Mouse (Mus musculus) midbrain, embryonic 16.5 days (tissue): ENCODE results near the gene Upk1b. TPM values are rescaled to one million over a fixed set of nuclear protein-coding genes. Genes with fewer than 3 reads are reported as not detected.
"Not testable (repeated sequence)": the region's sequence is repeated elsewhere in the genome, so short reads cannot be mapped to it uniquely, and the experiment has no call there.

Experiments
- ATAC-seq: fragments of 200-750 bp; cut with Nextera tagmentation; 2 replicates; pipeline ENCODE4 v1.8.0; 2017; ENCODE audit warnings: moderate TSS enrichment
- H3K27ac ChIP-seq: fragments of 300-500 bp; sonication (generic); 2 replicates; pipeline ENCODE4 v1.5.1; 2014; ENCODE audit warnings: mild to moderate bottlenecking, low read length, mixed read lengths
- H3K27me3 ChIP-seq: fragments of 300-500 bp; sonication (generic); 2 replicates; pipeline ENCODE4 v1.6.1; 2014; ENCODE audit warnings: low read depth, low read length, mixed read lengths; ENCODE audit not compliant: control insufficient read depth, insufficient read depth
- H3K36me3 ChIP-seq: fragments of 300-500 bp; sonication (generic); 2 replicates; pipeline ENCODE4 v1.6.1; 2014; ENCODE audit warnings: mild to moderate bottlenecking, low read length, moderate library complexity, mixed read lengths; ENCODE audit not compliant: control insufficient read depth, insufficient read depth
- H3K4me1 ChIP-seq: fragments of 300-500 bp; sonication (generic); 2 replicates; pipeline ENCODE4 v1.6.1; 2014; ENCODE audit warnings: mild to moderate bottlenecking, low read length, mixed read lengths; ENCODE audit not compliant: control insufficient read depth, insufficient read depth
- H3K4me2 ChIP-seq: fragments of 300-500 bp; sonication (generic); 2 replicates; pipeline ENCODE4 v1.6.1; 2014; ENCODE audit warnings: mild to moderate bottlenecking, low read length, mixed read lengths
- H3K4me3 ChIP-seq: fragments of 300-500 bp; sonication (generic); 2 replicates; pipeline ENCODE4 v1.5.1; 2014; ENCODE audit warnings: low read depth, mild to moderate bottlenecking, low read length, moderate library complexity, mixed read lengths
- H3K9ac ChIP-seq: fragments of 300-500 bp; sonication (generic); 2 replicates; pipeline ENCODE4 v1.6.1; 2014; ENCODE audit warnings: low read depth, low read length, mixed read lengths
- H3K9me3 ChIP-seq: fragments of 300-500 bp; sonication (generic); replicated peaks from 2 replicates; pipeline ENCODE4 v1.6.1; 2014; ENCODE audit warnings: mild to moderate bottlenecking, low read length, mixed read lengths; ENCODE audit not compliant: control insufficient read depth, poor library complexity, severe bottlenecking
- WGBS: fragments of 180-500 bp; shearing (Covaris S2); extraction: QIAGEN DNeasy Blood & Tissue Kit; methylation state at CpG from one replicate; pipeline ENCODE4 v1.1.7; 2014; 5-methylcytosine and 5-hydroxymethylcytosine counted together
- polyA plus RNA-seq: library from polyadenylated mRNA; unstranded; fragments of >200 nt; fragmentation: Nextera tagmentation; extraction: Ambion mirVana; gene quantifications from 2 replicates; pipeline ENCODE4 v1.2.1, GENCODE M21; 2015

Gene Upk1b
- 0.13 and 0.17 TPM in 2 replicates for polyA plus RNA-seq

DNA sequence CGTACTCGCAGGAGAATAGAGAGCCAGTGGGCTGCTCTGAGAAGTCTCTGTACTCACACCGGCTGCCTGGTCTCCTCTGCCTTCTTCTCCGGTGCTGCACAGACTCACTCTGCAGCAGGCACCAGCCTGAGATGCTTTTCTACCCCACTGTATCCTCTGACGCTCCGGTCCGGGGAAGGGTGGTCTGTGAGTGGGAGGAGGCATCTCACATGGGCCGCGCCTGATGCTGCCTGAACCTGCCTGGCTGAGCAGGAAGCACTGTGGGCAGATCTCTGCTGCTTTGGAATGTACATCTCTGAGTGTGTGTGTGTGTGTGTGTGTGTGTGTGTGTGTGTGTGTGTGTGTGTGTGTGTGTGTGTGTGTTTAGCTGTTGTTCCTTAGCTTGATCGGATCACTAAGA is at the start of gene Upk1b:
Gene Upk1b, minus strand, starts transcription at position 238 of the 400 bp plus-strand sequence.
- no peaks in the 10 kb centered on the region for H3K36me3 ChIP-seq
- H3K27me3 ChIP-seq = no peaks in the 10 kb centered on the region
- H3K4me1 ChIP-seq = no peaks in the 10 kb centered on the region
- H3K4me2 ChIP-seq = no peak within 1 kb of the TSS
- no peak within 1 kb of the TSS for H3K27ac ChIP-seq
- ATAC-seq = no peak
- H3K4me3 ChIP-seq = no peak within 1 kb of the TSS
- 51% methylated on average over 10 of the region's 10 CpGs for WGBS
- H3K9ac ChIP-seq = no peak within 1 kb of the TSS
- H3K9me3 ChIP-seq = no peaks in the 10 kb centered on the region

DNA sequence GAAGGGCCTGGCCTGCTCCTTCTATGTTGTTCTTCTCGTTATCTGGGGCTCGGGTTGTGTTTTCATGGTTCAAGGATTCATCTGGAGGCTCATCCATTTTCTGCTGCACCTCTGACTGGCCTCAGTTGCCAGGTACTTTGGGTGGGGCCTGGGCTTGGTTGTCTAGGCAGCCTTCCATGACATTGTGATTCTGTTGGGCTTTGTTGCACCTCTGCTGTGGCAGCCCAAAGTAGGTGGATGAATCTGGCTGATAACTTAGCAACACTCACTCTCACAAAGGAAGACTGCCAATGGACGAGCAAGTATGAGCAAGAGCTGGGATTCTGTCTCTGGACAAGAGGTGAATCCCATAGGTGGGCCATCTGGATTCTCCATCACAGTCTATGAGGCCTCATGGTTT is 28.5 kb upstream of the Upk1b start, which contains the start of gene 4930435E12Rik:
Gene 4930435E12Rik, minus strand, starts transcription at position 101 of the 400 bp plus-strand sequence.
- Histone ChIP-seq H3K27me3 (no peaks in the 10 kb centered on the region), H3K9me3 (no peaks in the 10 kb centered on the region), H3K4me2 (no peak within 1 kb of the TSS), H3K27ac (no peak within 1 kb of the TSS), H3K9ac (no peak within 1 kb of the TSS), H3K36me3 (no peaks in the 10 kb centered on the region), H3K4me1 (no peaks in the 10 kb centered on the region), H3K4me3 (no peak within 1 kb of the TSS)
- ATAC-seq = no peak
- WGBS = 91% methylated on average over 3 of the region's 3 CpGs

- WGBS = 28% methylated on average over 8 of the region's 8 CpGs
- H3K27ac ChIP-seq = no peak overlapping the region
- no peak for ATAC-seq
- H3K4me2 ChIP-seq = no peak overlapping the region
- no peaks in the 10 kb centered on the region for H3K27me3 ChIP-seq
- no peak overlapping the region for H3K4me3 ChIP-seq
- H3K36me3 ChIP-seq = no peaks in the 10 kb centered on the region
- H3K4me1 ChIP-seq = peaks cover 5% of the 10 kb centered on the region
- no peak overlapping the region for H3K9ac ChIP-seq
- no peaks in the 10 kb centered on the region for H3K9me3 ChIP-seq
These were observed 12.4 kb upstream of the Upk1b start for GRCm38 (mm10) chr16:38812521-38812920.

DNA sequence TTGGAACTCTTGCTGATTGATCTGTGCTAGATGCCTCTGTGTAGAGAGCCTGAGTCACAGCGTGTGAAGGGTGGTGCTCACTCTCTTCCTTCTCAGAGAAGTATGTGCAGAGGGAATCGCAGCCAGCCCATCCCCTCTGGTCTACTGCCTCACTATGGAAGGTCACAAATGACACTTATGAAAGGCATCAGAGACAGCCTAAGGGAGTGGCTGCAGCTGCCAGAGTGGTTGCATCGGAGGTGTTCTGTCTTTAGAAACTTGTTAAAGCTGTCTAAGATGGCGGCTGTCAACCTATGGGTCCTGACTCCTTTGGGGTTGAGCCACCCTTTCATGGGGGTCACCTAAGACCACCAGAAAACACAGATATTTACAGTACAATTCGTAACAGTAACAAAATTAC is 10.1 kb upstream of the Upk1b start:
- Histone ChIP-seq H3K36me3 (no peaks in the 10 kb centered on the region), H3K27ac (no peak overlapping the region), H3K9ac (no peak overlapping the region), H3K27me3 (no peaks in the 10 kb centered on the region), H3K9me3 (no peaks in the 10 kb centered on the region), H3K4me1 (no peaks in the 10 kb centered on the region), H3K4me3 (no peak overlapping the region), H3K4me2 (no peak overlapping the region)
- ATAC-seq = no peak
- WGBS = 90% methylated on average over 5 of the region's 5 CpGs

GRCm38 (mm10) chr16:38807796-38808195 is 7.7 kb upstream of the Upk1b start:
- not testable (repeated sequence) for H3K36me3 ChIP-seq, H3K27me3 ChIP-seq, H3K27ac ChIP-seq, H3K4me3 ChIP-seq, H3K4me2 ChIP-seq, ATAC-seq, H3K4me1 ChIP-seq, H3K9me3 ChIP-seq, H3K9ac ChIP-seq
- WGBS = 87% methylated on average over 5 of the region's 5 CpGs

GRCm38 (mm10) chr16:38798957-38799450 is 1.1 kb downstream of the Upk1b start:
- H3K9ac ChIP-seq = no peak overlapping the region
- ATAC-seq = no peak
- 80% methylated on average over 3 of the region's 3 CpGs for WGBS
- no peaks in the 10 kb centered on the region for H3K36me3 ChIP-seq
- no peaks in the 10 kb centered on the region for H3K4me1 ChIP-seq
- H3K9me3 ChIP-seq = no peaks in the 10 kb centered on the region
- H3K27me3 ChIP-seq = no peaks in the 10 kb centered on the region
- H3K4me2 ChIP-seq = no peak overlapping the region
- no peak overlapping the region for H3K4me3 ChIP-seq
- H3K27ac ChIP-seq = no peak overlapping the region

DNA sequence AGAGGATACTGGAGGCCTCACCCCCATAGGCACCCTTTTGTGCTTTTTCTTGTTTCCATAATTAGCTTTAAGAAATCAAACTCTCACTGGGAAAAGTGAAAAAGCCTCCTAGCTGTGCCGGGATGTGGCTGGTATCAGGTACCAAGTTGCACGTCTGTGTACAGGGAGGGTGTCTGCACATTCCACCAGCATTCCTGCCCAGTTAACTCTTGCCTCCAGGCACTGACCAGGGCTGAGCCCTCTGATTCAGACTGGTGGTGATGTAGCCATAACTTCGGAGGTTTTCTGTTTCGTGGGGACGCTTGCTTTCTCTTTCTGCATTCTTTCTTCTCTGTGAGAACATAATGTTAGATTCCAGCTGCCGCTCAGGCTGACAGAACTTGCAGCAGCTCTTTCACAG is 7.0 kb downstream of the Upk1b start:
- ATAC-seq = no peak
- H3K4me3 ChIP-seq = no peak overlapping the region
- WGBS = 78% methylated on average over 6 of the region's 6 CpGs
- H3K9me3 ChIP-seq = no peaks in the 10 kb centered on the region
- H3K36me3 ChIP-seq = no peaks in the 10 kb centered on the region
- H3K9ac ChIP-seq = no peak overlapping the region
- H3K4me1 ChIP-seq = no peaks in the 10 kb centered on the region
- H3K27ac ChIP-seq = no peak overlapping the region
- H3K27me3 ChIP-seq = no peaks in the 10 kb centered on the region
- H3K4me2 ChIP-seq = no peak overlapping the region

DNA sequence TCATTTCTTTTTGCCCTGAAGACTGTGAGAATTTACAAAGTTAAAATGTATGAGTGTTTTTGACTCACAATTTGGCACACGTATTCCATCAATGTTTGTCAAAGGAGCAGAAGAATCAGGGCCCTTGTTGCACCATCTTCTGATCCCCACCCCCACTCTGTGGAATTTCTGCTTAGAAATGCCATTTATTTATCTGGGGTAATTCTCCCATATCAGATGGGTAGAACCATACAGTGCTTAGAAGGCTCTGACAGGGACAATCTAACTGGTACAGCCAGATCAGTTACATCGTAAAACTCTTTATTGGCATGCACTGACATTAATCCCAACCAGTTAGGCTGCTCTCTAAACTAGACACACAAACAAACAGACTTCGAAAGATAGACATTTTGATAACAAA is 10.2 kb downstream of the Upk1b start:
- Histone ChIP-seq H3K36me3 (no peaks in the 10 kb centered on the region), H3K4me2 (no peak overlapping the region), H3K4me3 (no peak overlapping the region), H3K9me3 (no peaks in the 10 kb centered on the region), H3K9ac (no peak overlapping the region), H3K27me3 (no peaks in the 10 kb centered on the region), H3K27ac (no peak overlapping the region), H3K4me1 (no peaks in the 10 kb centered on the region)
- no peak for ATAC-seq
- 88% methylated on average over 3 of the region's 3 CpGs for WGBS

DNA sequence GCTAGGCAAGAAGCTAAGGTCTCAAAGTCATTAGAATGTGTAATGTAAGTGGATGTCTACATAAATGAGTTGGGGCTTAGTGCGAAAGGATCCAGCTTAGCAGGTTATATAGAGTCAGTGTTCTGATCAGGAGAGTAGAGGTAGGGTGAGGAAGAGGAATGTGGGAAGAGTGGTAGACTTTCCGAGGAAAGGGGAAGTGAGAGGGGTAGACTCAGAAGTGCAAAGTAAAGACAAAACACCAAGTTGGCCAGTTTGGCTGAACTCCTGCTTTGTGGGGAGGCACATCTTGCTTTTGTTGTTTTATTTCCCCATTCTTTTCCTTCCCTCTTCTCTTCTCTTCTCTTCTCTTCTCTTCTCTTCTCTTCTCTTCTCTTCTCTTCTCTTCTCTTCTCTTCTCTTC is 11.1 kb downstream of the Upk1b start:
- no peak for ATAC-seq

More for the DNA sequence above, 11.1 kb downstream of the Upk1b start:
- no peak overlapping the region for H3K4me3 ChIP-seq
- no peak overlapping the region for H3K4me2 ChIP-seq
- WGBS = 88% methylated on average over 2 of the region's 2 CpGs
- no peaks in the 10 kb centered on the region for H3K9me3 ChIP-seq
- H3K9ac ChIP-seq = no peak overlapping the region
- no peaks in the 10 kb centered on the region for H3K4me1 ChIP-seq
- no peaks in the 10 kb centered on the region for H3K27me3 ChIP-seq
- no peaks in the 10 kb centered on the region for H3K36me3 ChIP-seq
- no peak overlapping the region for H3K27ac ChIP-seq
